Mouse (Mus musculus) embryonic facial prominence, embryonic 11.5 days (tissue): ENCODE results near the gene Btrc. TPM values are rescaled to one million over a fixed set of nuclear protein-coding genes. Genes with fewer than 3 reads are reported as not detected.
"Not testable (repeated sequence)": the region's sequence is repeated elsewhere in the genome, so short reads cannot be mapped to it uniquely, and the experiment has no call there.

Source experiments
- ATAC-seq: fragments of 200-750 bp; cut with Nextera tagmentation; replicated peaks from 2 replicates; pipeline ENCODE4 v1.8.0; 2017; ENCODE audit warnings: low read depth; ENCODE audit not compliant: insufficient number of reproducible peaks, low FRiP score, low TSS enrichment
- DNase-seq: peaks from one replicate; pipeline ENCODE4 v3.0.0-alpha.2; 2015; ENCODE audit warnings: low spot score
- H3K27ac ChIP-seq: fragments of 300-500 bp; sonication (generic); replicated peaks from 2 replicates; pipeline ENCODE4 v1.5.1; 2014; ENCODE audit warnings: mild to moderate bottlenecking, low read depth, low read length, control low read depth
- H3K27me3 ChIP-seq: fragments of 300-500 bp; sonication (generic); 2 replicates; pipeline ENCODE4 v1.6.1; 2014; ENCODE audit warnings: mild to moderate bottlenecking, low read length, moderate library complexity, mixed read lengths; ENCODE audit not compliant: control insufficient read depth, insufficient read depth
- H3K36me3 ChIP-seq: fragments of 300-500 bp; sonication (generic); replicated peaks from 2 replicates; pipeline ENCODE4 v1.6.1; 2014; ENCODE audit warnings: low read depth, mild to moderate bottlenecking, low read length, moderate library complexity, mixed read lengths; ENCODE audit not compliant: control insufficient read depth, insufficient read depth
- H3K4me1 ChIP-seq: fragments of 300-500 bp; sonication (generic); 2 replicates; pipeline ENCODE4 v1.6.1; 2014; ENCODE audit warnings: low read length, mixed read lengths; ENCODE audit not compliant: control insufficient read depth, insufficient read depth
- H3K4me2 ChIP-seq: fragments of 300-500 bp; sonication (generic); 2 replicates; pipeline ENCODE4 v1.6.1; 2014; ENCODE audit warnings: low read depth, mild to moderate bottlenecking, control low read depth, low read length, moderate library complexity
- H3K4me3 ChIP-seq: fragments of 300-500 bp; sonication (generic); 2 replicates; pipeline ENCODE4 v1.5.1; 2014; ENCODE audit warnings: low read depth, low read length, control low read depth
- H3K9ac ChIP-seq: fragments of 300-500 bp; sonication (generic); replicated peaks from 2 replicates; pipeline ENCODE4 v1.6.1; 2014; ENCODE audit warnings: mild to moderate bottlenecking, control low read depth, low read length
- H3K9me3 ChIP-seq: fragments of 300-500 bp; sonication (generic); replicated peaks from 2 replicates; pipeline ENCODE4 v1.6.1; 2016; ENCODE audit warnings: mild to moderate bottlenecking, low read length, inconsistent platforms, mixed read lengths; ENCODE audit not compliant: control insufficient read depth
- WGBS: fragments of 180-500 bp; shearing (Covaris S2); extraction: QIAGEN DNeasy Blood & Tissue Kit; methylation state at CpG from one replicate; pipeline ENCODE4 v1.1.7; 2014; 5-methylcytosine and 5-hydroxymethylcytosine counted together
- polyA plus RNA-seq: library from polyadenylated mRNA; unstranded; fragments of >200 nt; fragmentation: Nextera tagmentation; extraction: Ambion mirVana; gene quantifications from 2 replicates; pipeline ENCODE4 v1.2.1, GENCODE M21; 2014

The Btrc gene
- polyA plus RNA-seq, 1 experiment from 2014 or later = 56.0 TPM

GRCm38 (mm10) chr19:45384815-45385214, 21.3 kb downstream of the Btrc start:
- not testable (repeated sequence) for H3K4me3 ChIP-seq, H3K4me1 ChIP-seq, H3K36me3 ChIP-seq, ATAC-seq, H3K9me3 ChIP-seq, H3K27me3 ChIP-seq, H3K27ac ChIP-seq, H3K4me2 ChIP-seq, H3K9ac ChIP-seq, DNase-seq
- 95% methylated on average over 10 of the region's 10 CpGs for WGBS

- WGBS = 86% methylated on average over 6 of the region's 6 CpGs
- no peak for ATAC-seq
- no peak for DNase-seq
- Histone ChIP-seq H3K9ac (no peak overlapping the region), H3K4me1 (no peaks in the 10 kb centered on the region), H3K27me3 (no peaks in the 10 kb centered on the region), H3K36me3 (no peaks in the 10 kb centered on the region), H3K4me2 (no peak overlapping the region), H3K9me3 (no peaks in the 10 kb centered on the region), H3K4me3 (no peak overlapping the region), H3K27ac (no peak overlapping the region)
These were observed 25.0 kb downstream of the Btrc start for GRCm38 (mm10) chr19:45388551-45388950.

GRCm38 (mm10) chr19:45394078-45394477, 30.5 kb downstream of the Btrc start:
- 84% methylated on average over 7 of the region's 7 CpGs for WGBS
- DNase-seq (no peak), ATAC-seq (no peak)
- no peaks in the 10 kb centered on the region for H3K27me3 ChIP-seq
- H3K4me2 ChIP-seq = no peak overlapping the region
- no peaks in the 10 kb centered on the region for H3K36me3 ChIP-seq
- H3K9ac ChIP-seq = no peak overlapping the region
- H3K4me1 ChIP-seq = no peaks in the 10 kb centered on the region
- no peak overlapping the region for H3K4me3 ChIP-seq
- no peak overlapping the region for H3K27ac ChIP-seq
- H3K9me3 ChIP-seq = no peaks in the 10 kb centered on the region

GRCm38 (mm10) chr19:45411000-45411399, 47.5 kb downstream of the Btrc start:
- H3K9ac ChIP-seq = no peak overlapping the region
- DNase-seq = no peak
- no peaks in the 10 kb centered on the region for H3K36me3 ChIP-seq
- no peaks in the 10 kb centered on the region for H3K9me3 ChIP-seq
- no peaks in the 10 kb centered on the region for H3K27me3 ChIP-seq
- no peak for ATAC-seq
- no peak overlapping the region for H3K4me2 ChIP-seq
- H3K4me1 ChIP-seq = no peaks in the 10 kb centered on the region
- H3K27ac ChIP-seq = no peak overlapping the region
- no peak overlapping the region for H3K4me3 ChIP-seq
- WGBS = 54% methylated on average over 2 of the region's 2 CpGs

- Histone ChIP-seq H3K36me3 (no peaks in the 10 kb centered on the region), H3K4me3 (no peak overlapping the region), H3K4me1 (no peaks in the 10 kb centered on the region), H3K4me2 (no peak overlapping the region), H3K9me3 (no peaks in the 10 kb centered on the region), H3K27me3 (no peaks in the 10 kb centered on the region), H3K9ac (no peak overlapping the region), H3K27ac (no peak overlapping the region)
- DNase-seq (no peak), ATAC-seq (no peak)
- WGBS = 94% methylated on average over 3 of the region's 3 CpGs
These were observed 49.2 kb downstream of the Btrc start for GRCm38 (mm10) chr19:45412694-45413093.

GRCm38 (mm10) chr19:45413966-45414365, 50.4 kb downstream of the Btrc start:
- Histone ChIP-seq H3K4me1 (no peaks in the 10 kb centered on the region), H3K27ac (no peak overlapping the region), H3K9ac (no peak overlapping the region), H3K9me3 (no peaks in the 10 kb centered on the region), H3K27me3 (no peaks in the 10 kb centered on the region), H3K4me3 (no peak overlapping the region), H3K36me3 (no peaks in the 10 kb centered on the region), H3K4me2 (no peak overlapping the region)
- DNase-seq (no peak), ATAC-seq (no peak)
- 91% methylated on average over 3 of the region's 3 CpGs for WGBS

GRCm38 (mm10) chr19:45417601-45418000, 54.1 kb downstream of the Btrc start:
- no peak for DNase-seq
- H3K9ac ChIP-seq = no peak overlapping the region
- no peak for ATAC-seq
- H3K9me3 ChIP-seq = no peaks in the 10 kb centered on the region
- no peaks in the 10 kb centered on the region for H3K36me3 ChIP-seq
- no peak overlapping the region for H3K4me2 ChIP-seq
- H3K4me3 ChIP-seq = no peak overlapping the region
- no peaks in the 10 kb centered on the region for H3K27me3 ChIP-seq
- H3K27ac ChIP-seq = no peak overlapping the region
- H3K4me1 ChIP-seq = no peaks in the 10 kb centered on the region

GRCm38 (mm10) chr19:45422276-45422675, 58.7 kb downstream of the Btrc start:
- Histone ChIP-seq H3K27me3 (no peaks in the 10 kb centered on the region), H3K36me3 (no peaks in the 10 kb centered on the region), H3K4me2 (no peak overlapping the region), H3K9ac (no peak overlapping the region), H3K4me1 (no peaks in the 10 kb centered on the region), H3K9me3 (no peaks in the 10 kb centered on the region), H3K4me3 (no peak overlapping the region), H3K27ac (no peak overlapping the region)
- DNase-seq = peak; percentile 58
- whole genome bisulfite sequencing = 31% methylated on average over 7 of the region's 7 CpGs
- ATAC-seq = no peak
